Mouse (Mus musculus): ENCODE measurements around the gene Dcaf17. TPM values are rescaled to one million over a fixed set of nuclear protein-coding genes. Genes with fewer than 3 reads are reported as not detected.

Gene Dcaf17
- polyA plus RNA-seq, 1 experiment: 2.0 TPM

DNA sequence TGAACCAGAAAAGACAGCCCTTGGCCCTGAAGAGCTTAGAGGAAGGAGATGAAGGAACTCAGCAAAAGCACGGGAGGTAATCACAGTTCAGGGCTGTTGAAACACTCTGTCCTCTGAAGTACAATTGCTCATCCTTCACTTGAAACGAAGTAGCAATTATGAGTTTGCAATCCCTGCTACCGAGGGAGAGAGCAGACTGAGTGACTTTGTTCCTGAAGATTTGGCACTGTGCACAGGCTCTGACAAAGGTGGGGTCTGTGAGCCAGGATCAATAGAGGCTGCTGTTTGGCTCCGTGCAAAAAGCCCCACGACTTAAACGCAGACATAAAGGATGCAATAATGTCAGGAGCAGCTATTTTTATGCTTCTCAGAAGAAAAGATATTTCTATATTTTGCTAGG is 92.7 kb downstream of the Dcaf17 start:
- TF ChIP-seq FOSL1 (IDR thresholded peaks at IDR 0.05; ENCODE audit: insufficient read depth, low read length, poor library complexity, severe bottlenecking) (no peak), MAX (IDR thresholded peaks at IDR 0.05) (no peak), MYOG (IDR thresholded peaks at IDR 0.05; ENCODE audit: control insufficient read depth, extremely low read depth, insufficient read length) (no peak), CTCF (IDR thresholded peaks at IDR 0.05; ENCODE audit: control insufficient read depth, insufficient read depth, insufficient read length) (no peak), MYOD1 (IDR thresholded peaks at IDR 0.05; ENCODE audit: control insufficient read depth, insufficient read length, low read depth) (no peak), CEBPB (IDR thresholded peaks at IDR 0.05; ENCODE audit: low read depth) (no peak), USF1 (IDR thresholded peaks at IDR 0.05; ENCODE audit: low read depth) (no peak)
- Histone ChIP-seq H3K27me3 (ENCODE audit: control insufficient read depth, insufficient read depth, insufficient read length) (peaks cover 6% of the 10 kb centered on the region), H3ac (ENCODE audit: control insufficient read depth, insufficient read length, low read depth) (no peak overlapping the region), H3K79me3 (ENCODE audit: low read depth) (no peaks in the 10 kb centered on the region), H3K4me3 (ENCODE audit: insufficient read depth, poor library complexity, severe bottlenecking) (no peak overlapping the region), H3K36me3 (ENCODE audit: control insufficient read depth, insufficient read depth) (no peaks in the 10 kb centered on the region), H3K79me2 (ENCODE audit: control insufficient read depth, insufficient read depth) (no peaks in the 10 kb centered on the region)

Other genes with a start within 250 kb of the Dcaf17 start
- 8.1 TPM for gene Tlk1, start 229.6 kb upstream of the Dcaf17 start, polyA plus RNA-seq (2012; fragmentation: generic; extraction: Trizol)
- gene Mettl8, start 255 bp downstream of the Dcaf17 start, polyA plus RNA-seq (2012; fragmentation: generic; extraction: Trizol): 8.5 TPM
- gene Cybrd1, start 62.6 kb downstream of the Dcaf17 start, polyA plus RNA-seq (2012; fragmentation: generic; extraction: Trizol): not detected
- gene Dync1i2, start 156.4 kb downstream of the Dcaf17 start, polyA plus RNA-seq (2012; fragmentation: generic; extraction: Trizol): 52.1 TPM